Mouse (Mus musculus) heart, postnatal 0 days (tissue): Measurements from ENCODE around the gene 4930402F06Rik.

Experiments
- CTCF ChIP-seq: IDR thresholded peaks from 2 replicates; pipeline ENCODE4 v1.5.1; 2016; ENCODE audit warnings: antibody characterized with exemption, control low read depth, low read depth
- EP300 ChIP-seq: IDR thresholded peaks from 2 replicates; pipeline ENCODE4 v1.6.1; 2016; ENCODE audit warnings: antibody characterized with exemption, low read depth

- TF ChIP-seq CTCF (no peak), EP300 (no peak)
Measured at GRCm38 (mm10) chr2:35406611-35407010, 9.6 kb upstream of the 4930402F06Rik start.
